Mouse (Mus musculus) embryo, embryonic 11 days (tissue): ENCODE data around the gene Tufm.
"Not testable (repeated sequence)": the region's sequence is repeated elsewhere in the genome, so short reads cannot be mapped to it uniquely, and the experiment has no call there.

ENCODE experiments used
- DNase-seq: peaks from one replicate; pipeline ENCODE4 v3.0.0-alpha.2; 2015

Tufm gene

DNA sequence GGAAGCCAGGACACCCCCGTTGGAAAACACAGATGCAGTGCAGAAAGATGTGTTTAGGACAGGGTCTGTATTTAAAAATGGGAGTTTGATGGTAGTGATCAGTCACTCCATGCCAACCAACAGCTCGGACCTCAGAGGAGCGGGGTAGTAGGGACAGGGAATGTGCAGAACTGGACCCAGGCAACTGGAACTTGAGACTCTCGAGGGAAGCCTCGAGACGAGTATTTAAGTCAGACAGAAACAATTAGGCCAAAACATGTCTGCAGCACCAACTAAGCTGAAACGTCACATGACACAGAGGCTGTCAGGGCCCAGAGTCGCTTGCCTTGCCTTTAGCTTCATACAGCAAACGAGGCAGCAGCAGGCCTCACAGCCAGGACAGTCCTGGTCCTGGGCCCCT, 21.0 kb upstream of the Tufm start:
- DNase-seq: no peak

DNA sequence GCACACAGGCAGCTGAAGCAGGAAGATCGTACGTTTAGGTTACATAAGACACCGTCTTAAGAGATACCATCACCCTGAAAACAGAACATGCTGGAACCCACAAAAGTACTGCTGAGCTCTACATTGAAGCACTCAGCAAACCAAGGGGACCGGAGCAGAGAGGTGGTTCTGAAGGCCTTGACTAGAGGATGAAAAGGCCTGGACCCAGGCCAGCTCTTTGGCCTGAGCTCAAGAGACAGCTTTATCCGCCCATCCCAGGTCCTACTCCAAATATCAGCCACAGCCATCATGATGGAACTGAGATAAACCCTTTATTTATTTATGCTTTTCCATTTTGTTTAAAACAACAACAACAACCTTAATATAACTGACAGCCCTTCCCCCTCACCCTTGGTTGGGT, 20.5 kb upstream of the Tufm start:
- no peak for DNase-seq

DNA sequence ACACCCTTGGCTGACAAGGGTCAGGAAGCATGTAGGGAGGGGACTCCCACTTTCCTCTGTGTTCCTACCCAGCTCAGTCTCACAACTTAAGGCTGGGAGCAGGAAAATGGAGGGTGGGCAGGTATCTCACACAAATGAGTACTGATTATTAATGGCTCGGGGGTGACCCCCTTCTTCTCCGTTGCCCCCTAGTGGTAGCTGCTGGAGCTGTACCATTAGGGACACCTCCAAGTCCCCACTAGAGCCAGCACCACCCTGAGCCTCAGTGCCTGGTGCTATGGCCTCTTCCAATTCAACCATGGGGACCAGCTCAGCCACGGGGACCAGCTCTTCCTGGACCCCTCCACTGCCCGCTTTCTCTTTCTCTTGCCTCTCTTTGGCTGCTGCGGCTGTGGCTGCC, 19.9 kb upstream of the Tufm start:
- DNase-seq: peak; percentile 47

DNA sequence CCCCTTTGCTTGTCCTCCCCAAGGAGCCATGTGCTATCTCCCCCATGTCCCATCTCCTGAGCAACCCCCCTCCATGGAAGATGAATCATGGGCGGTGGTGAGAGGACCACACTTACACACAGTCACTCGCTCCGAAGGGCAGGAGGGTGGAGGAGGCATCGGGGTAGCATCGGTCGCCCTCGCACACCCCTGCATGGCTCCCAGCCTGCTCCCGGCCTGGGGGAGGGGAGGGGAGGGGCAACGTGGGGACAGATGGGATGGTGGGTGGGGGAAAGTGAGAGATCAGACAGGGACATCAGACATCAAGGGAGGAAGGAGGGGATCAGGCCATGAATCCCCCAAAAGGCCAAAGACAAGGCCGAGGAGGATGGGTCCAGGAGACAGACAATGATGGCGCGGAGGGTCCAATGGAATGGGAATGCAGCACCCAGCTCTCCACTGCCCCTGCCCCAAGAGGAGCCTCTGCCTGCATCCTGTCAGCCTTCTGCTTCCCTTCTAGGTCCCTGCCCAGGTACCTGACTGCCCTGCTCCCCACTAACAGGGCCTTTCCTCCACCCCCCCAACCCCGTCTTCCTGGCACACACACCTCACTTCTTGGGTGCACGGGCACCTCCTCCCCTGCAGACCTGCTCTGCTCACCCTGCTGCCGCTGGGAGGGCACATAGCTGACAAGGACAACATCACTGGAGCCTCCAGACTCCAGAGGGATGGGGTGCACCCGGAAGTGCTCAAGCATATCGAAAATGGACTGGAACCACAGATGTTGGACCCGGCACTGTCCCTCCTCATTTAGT, 19.1 kb upstream of the Tufm start:
- no peak for DNase-seq

DNA sequence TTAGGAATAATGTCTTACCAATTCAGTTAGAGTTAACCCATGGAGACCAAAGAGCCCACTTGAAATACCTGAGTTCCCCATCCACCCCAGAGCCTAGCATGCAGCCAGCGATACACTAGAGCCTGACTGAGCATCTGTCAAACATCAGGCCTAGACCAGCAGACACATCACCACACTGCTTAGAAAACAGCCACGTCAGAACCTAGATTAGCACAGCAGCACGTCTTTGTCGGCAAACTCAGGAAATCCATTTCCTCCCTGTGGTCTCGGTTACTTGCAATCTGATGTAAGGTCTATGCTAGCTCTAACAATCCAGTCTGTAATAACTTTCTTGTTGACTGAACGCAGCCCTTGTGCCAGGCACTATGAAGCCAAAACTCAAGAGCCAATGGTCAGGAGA, 17.1 kb upstream of the Tufm start:
- no peak for DNase-seq

DNA sequence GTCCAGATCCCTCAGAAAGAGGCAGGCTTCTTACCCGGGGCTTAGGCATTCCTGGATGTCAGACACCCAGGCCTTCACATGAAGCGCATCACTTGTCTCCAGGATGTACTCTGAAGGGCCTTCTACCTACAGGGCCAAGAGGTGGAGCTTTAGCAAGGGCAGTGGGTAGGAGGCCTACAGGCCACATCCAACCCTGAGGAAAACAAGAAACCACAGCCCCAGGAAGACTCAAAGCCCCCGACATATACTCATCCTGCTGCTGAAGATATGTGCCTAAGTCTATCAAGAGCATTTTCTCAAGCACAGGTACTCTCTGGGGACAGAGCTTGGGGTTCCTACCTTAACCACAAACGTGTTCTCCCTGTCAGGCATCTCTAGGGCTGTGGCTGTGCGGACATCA, 15.8 kb upstream of the Tufm start:
- DNase-seq: no peak

DNA sequence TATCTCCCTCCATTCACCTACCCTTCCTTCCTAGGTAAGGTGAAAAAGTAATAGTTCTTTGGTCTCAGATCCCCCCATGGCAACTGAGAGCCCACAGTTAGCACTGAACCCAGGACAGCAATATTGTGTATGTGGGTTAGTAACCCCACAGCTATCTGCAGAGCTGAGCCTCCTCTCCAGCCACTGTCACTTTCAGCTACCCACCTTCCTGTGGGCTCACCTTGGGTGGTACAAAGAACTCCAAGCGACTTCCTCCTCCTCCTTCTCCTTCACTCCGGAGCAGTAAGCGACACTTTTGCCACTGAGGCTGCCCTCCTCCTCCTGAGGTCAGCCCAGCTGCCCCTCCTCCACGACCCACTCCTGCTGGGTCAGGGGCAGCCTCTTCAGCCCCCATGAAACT, 15.3 kb upstream of the Tufm start:
- DNase-seq: no peak

DNA sequence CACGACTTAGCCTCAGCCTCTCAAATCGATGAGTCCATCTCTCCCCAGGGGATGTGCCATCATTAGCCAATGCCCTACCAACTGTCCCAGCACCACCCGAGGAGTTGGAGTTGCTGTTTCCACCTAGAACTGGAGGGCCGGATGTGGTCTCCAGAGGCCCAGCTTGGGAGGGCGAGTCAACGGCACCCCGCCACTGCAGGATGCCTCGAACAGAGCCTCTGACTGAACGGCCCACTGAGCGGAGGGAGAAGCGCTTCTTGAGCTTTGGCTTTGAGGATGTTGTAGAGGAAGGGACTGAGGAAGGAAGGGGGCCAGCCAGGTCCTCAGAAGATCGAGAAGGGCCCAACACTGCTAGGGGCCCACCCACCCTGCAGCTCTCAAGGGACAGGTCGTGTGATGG, 14.9 kb upstream of the Tufm start:
- no peak for DNase-seq

DNA sequence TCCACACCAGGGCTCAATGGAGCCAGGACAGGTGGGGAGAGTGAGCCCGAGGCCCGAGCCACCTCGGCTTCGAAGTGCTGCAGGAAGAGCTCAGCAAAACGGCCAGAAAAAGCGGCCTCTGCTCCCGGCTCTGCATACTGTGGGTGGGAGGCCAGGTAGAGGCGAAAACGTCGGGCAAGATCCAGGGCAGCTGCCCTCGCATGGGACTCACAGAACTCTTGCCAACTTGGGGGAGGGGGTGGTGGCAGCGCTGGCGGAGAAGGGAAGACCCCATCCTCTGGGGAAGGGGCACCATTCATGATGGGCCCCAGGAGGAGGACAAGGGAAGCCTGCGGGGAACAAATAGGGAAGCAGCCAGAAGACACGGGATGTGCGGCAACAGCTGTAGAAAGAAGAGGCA, 14.4 kb upstream of the Tufm start:
- DNase-seq: no peak

DNA sequence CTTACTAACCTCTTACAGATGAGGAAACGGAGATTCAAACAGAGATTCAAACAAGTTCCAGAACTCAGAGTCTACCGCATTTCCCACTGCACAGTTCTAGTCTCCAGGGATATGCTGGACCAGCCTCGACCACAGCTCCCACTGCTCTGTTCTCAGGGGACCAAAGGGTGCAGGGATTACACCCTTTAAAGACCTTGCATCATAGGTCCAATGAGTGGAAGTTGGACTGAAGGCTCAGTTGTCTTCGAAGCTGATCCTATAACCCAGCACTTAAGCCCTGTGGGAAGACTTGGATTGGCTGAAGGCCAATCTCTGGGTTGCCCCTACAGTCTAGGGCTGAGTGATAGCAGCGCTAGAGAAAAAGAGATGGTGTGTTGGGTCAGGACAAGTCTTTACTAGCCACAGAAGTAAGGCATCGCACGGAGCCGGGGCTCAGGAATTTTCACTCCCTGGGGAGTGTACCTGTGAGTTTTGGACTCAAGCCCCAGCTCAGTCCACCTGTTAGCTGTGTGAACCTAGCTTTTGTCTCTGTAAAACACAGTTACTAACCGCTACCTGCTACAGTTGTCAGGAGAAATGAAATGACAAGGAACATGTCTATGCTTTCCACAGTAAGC, 13.6 kb upstream of the Tufm start:
- no peak for DNase-seq

DNA sequence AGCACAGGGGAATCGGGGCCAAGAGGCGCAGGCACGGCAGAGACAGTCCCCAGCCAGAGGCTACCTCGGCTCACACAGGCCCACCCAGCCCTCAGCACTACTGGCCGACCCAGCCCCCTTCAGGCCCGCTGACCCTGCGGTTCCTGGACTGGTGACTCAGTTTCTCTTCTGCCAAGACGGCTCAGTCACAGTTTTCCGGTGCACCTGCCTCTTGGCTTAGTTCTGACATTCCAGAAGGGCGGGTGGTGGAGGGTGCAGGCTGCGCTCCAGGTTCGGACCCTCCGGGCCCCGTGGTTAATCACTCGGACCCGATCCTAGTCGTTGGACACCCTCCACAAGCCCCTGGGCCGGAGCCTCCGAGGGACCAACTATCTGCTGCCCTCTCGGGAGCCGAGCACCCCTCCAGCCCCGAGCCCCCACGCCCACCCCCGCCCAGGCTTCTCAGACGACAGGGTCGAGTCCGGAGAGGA, 12.6 kb upstream of the Tufm start:
- no peak for DNase-seq

DNA sequence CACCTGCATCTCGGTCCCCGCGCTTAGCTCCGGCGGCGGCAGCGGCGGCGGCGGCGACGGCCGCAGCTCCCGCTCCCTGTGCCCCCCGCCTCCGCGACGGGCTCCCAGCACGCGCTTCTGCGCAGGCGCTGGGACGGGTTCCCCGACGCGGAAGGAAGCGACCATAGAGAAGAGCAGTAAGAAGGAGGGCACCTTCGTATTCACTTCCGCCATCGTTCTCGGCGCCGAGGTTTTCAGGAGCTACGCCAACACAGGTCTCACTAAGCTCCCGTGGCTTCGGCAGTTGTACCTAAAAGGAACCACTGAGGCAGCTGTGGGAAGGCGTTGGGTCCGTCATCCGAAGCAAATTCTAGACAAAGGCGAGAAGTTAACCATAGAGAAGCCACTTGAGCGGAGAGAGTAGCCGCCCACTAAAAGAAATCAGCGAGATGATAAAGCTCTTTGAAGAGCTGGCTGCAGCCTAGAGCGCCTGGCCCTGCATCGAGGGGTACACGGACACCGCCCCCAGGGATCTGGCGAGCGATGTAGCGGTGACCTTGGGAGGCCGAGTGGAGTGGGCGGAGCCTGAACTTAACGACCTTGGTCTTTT, 12.1 kb upstream of the Tufm start, which contains the start of gene Sh2b1:
Gene Sh2b1, minus strand, starts transcription at position 432 of the 589 bp plus-strand sequence.
- DNase-seq: peak; percentile 97

DNA sequence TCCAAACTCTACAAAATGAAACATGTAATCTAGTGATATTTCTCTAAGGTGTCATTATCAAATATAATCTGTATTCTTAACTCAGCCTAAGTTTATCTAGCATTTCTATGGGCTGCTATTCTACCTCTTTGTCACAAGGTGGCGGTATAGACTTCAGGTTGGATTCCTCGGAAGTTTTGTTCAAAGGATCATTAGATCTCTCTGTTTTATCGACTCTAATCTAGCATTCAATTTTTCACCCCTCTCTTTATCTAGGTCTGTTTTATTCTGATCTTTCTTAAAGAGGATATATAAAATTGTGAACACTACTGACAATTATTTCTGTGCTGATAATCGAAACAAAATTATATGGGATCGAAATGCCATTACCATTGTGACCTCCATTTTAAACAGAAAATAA, 5.5 kb upstream of the Tufm start:
- no peak for DNase-seq

DNA sequence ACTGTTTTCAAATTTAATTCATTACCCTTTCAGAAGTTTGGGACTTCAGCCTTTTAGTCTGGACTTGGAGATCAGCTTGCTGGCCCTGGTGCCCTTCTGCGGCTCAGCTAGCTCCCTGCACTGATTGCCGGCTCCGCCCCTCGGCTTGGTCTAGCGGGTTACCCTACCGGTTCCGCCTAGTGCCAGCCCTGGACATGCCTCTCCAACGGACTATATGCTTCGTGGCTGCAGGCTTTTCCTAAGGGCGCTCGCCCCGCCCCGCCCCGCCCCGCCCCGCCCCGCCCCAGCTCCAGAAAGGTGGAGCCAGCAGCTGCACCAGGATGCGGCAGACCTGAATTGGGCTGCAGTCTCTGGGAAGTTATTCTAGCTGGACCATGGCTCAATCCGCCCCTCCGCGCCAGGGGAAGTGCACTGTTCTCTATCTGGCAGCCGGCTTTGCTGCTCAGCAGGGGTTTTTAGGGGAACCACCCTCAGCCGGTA, 4.7 kb upstream of the Tufm start:
- peak; percentile 93 for DNase-seq

DNA sequence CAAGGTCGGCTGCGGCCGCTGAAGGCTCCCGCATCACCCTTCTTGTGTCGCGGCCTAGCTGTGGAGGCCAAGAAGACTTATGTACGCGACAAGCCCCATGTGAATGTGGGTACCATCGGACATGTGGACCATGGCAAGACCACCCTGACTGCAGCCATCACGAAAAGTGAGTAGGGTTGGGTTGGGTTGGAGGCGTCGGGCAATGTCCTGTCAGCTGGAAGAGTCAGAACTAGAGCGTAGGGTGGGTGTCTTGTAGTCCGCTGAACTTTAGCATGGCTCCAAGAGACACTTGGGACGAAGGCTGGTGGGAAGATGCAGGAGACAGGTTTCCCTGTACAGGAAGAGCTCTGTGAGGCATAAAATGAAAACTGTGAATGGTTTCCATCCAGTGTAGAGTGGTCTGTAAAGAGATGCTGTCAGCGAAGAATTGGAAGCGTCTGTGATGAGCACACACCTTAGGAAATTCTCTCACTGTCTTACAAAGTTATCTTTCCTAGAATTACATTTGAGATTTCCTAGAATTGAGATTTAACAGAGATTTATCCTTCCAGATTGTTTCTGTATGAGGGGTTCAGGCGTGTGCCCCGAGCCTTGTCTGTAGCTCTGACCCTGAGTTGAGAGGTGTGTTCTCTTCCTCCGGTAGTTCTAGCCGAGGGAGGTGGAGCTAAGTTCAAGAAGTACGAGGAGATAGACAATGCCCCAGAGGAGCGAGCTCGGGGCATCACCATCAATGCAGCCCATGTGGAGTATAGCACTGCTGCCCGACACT, 640 bp downstream of the Tufm start:
- DNase-seq: not testable (repeated sequence)

DNA sequence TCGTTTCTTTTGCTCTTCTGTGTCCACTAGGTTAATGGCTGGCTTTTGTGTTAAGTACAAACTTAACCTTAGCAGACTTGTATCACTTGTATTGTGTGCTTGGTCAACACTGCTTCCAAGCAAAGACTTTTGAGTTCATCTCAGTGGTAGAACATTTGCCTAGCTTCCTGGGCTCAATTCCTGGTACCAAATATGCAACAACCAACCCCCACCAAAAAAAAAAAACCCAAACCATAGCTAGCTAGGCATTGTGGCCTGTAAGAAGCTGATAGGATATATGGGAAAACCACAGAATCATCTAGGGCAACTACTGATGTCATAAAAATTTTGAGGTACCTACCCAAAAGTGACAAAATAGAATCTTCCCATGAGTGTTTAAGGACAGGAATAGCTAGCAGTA, 3.8 kb downstream of the Tufm start:
- DNase-seq: no peak

DNA sequence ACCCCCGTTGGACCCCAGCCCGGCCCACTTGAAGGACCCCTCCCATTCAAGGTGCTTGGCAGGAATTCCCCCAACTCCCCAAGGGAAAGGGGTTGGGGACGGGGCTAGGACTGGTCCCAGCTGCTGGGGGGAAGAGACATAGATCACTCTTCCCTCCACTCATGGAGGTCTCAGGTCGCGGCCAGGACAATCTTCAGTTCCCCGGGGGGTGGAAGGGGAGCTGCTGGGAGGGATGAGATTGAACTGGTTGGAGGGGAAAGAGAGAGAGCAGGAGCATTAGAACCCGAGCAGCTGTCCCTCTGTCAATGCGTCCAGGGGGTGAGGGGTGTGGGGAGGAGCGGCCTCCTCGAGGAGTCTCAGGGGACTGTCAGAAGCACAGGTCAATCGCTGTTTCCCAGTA, 4.8 kb downstream of the Tufm start:
- DNase-seq: no peak

DNA sequence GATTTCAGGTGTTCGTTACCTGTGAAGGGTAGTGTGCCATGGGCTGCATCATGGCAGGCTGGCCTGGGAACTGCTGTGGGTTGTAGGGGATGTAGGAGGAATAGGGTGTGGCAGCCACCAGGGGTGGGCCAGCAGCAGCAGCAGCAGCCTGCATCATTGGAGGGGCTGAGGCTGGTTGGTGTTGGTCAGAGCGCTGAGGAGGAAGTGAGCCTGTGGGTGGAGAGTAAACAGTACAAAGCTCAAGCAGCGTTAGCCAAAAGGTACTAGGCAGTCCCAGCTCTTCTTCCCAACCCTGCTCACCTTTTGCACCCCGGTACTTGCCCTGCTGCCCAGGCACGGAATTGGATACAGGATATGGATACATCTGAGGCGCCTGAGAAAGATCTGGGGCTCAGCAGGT, 7.0 kb downstream of the Tufm start:
- DNase-seq: no peak

DNA sequence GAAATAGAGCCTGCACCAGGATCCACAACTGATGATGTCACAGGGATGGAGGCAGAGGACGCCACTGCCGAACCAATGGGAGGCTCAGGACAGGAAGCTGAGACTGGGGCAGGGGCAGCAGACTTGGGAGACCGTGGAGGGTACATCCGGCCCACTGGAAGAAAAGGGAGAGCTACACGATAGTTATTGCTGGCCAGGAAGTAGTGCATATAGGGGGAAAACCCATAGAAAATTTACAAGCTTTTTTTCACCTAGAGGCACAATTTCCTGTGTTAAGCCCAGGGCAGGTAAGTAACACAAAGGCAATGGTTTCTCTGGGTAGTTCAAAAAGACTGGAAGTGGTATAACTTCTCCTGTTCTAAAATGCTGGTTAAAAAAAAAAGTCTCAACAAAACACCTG, 9.3 kb downstream of the Tufm start:
- DNase-seq: no peak

DNA sequence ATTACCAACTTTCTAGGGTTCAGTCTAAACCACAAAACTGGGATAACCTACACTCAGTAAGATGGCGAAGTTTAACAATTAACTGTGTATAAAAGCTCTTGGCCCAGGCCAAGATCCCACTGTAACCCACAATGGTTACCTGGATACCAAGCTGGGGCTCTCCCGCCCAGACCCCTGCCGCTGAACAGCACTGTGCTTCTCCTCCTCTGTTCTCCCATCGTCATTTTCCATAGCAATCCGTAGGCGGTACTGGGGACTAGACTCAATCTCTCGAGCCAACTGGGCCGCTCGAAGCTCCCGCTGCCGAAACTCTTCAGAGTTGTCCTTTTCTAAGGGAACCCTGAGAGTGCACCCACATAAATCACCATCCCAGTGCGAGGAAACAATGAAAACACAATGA, 10.8 kb downstream of the Tufm start:
- DNase-seq: no peak

DNA sequence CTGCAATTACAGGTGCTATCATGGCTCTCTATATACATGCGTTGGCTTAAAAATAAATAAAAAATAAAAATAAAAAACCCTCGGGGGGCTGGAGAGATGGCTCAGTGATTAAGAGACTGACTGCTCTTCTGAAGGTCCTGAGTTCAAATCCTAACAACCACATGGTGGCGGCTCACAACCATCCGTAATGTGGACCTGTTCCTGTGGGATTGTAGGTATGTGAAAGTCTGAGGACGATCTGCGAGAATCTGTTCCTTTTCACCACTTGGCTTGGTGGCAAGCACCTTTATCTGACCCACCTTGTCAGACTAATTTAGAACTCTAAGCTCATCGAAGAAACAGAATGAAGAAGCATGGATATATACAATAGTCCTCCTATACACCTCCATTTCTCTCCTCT, 12.3 kb downstream of the Tufm start:
- no peak for DNase-seq

DNA sequence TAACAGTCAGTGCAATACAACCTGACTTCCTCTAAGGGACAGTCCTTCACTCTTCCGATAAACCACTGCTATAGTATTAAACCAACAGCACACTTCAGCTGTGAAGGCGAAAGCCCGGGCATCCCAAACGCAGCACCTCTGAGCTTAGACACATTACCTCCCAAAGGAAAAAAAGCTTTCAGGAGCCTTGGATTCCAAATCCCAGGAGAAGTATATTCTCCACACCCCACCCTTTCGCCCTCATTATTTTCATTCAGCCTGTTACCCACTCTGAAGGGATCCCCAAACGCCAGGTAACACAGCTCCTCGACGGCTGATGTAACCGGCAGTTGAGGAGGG, 14.5 kb downstream of the Tufm start:
- no peak for DNase-seq

DNA sequence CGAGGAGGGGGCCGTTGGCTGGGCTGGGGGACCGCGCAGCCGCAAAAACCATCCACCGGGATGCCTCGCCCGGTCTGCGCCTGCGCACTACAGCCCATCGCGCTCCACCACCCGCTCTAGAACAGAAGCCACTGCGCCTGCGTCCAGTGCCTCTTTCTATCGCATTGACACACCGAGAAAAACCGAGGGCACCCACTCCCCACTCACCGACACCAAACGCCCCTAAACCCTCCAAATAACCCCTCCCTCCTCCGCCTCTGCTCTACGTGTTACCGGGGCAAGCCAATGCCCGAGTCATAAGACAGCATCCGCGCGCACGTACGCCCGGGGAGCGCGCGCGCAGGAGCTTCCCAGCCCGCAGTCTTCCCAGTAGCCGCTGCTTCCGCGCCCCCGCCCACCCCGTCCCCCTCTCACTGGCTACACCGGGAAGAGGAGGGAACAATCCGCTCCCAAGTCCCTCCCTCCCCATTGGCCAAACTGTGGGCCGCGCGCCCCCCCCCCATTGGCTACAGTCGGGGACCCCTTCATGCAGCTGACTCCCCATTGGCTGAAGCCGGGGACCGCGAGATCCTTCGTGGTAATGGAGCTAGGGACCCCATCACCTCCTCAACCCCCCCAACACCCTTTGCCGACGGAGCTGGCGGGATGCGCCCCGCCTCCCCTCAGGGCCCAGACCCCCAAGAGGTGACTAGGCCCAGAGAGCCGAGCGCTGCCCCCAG, 15.0 kb downstream of the Tufm start:
- peak; percentile 97 for DNase-seq
